19 mouse cellular contexts compared by ENCODE assay signal in genomic region chr8:25348003-25348683, GRCm38 (mm10).
A peak's percentile ranks its signal among the peaks of the same experiment; 100 is the strongest.
DNase-seq lines count a peak whose midpoint lies in the region; ATAC-seq and TF ChIP-seq lines count a peak whose summit lies in the region.
"Had no signal": no experiment of that assay in that cellular context is flagged by ENCODE, and none has a peak within 500 bp of the region (broad histone marks: within the 10 kb centered on the region; RNA-seq: fewer than 3 reads in every experiment).

No protein-coding gene starts in this region.

- H3K27me3 ChIP-seq in lung, postnatal 0 days (replicated peaks; ENCODE audit: insufficient read depth, low read length): no peaks in the 10 kb centered on the region
- H3K27me3 ChIP-seq in cerebellum, adult 2 months (ENCODE audit: control insufficient read depth, insufficient read depth, low read length): no peaks in the 10 kb centered on the region
- H3K27me3 ChIP-seq: embryonic facial prominence, embryonic 15.5 days; heart, embryonic 15.5 days had no signal

- no peak for TF ChIP-seq EP300 in lung, postnatal 0 days (IDR thresholded peaks at IDR 0.05)

- peak; percentile 46 to 50 for DNase-seq in heart, adult 9 months (ENCODE audit: low spot score in 2 of 2)
- DNase-seq in heart, postnatal 14 days: no peak
- peak; percentile 39 for DNase-seq in lung, postnatal 0 days (ENCODE audit: low spot score)
- DNase-seq in lung, postnatal 10 days: no peak
- DNase-seq in cerebellum, adult 2 months: peak; percentile 42 to 75
- DNase-seq in fat pad, adult 2 months (ENCODE audit: extremely low read depth, low read depth, low spot score): peak; percentile 56
- DNase-seq in layer of hippocampus, adult 9-10 months (ENCODE audit: low spot score): no peak
- DNase-seq: adrenal gland, adult 2 months; kidney, adult 18-20 months; liver, postnatal 0 days; retina, postnatal 1 day; thymus, adult 2 months had no signal

- no peak overlapping the region for H3K4me3 ChIP-seq in lung, postnatal 0 days (ENCODE audit: low read depth, low read length)
- no peak overlapping the region for H3K4me3 ChIP-seq in cerebellum, adult 2 months (replicated peaks; ENCODE audit: insufficient read depth, low read depth, low read length)
- H3K4me3 ChIP-seq: embryonic facial prominence, embryonic 15.5 days; forebrain, embryonic 12.5 days; heart, embryonic 15.5 days; hindbrain, embryonic 10.5 days; limb, embryonic 15.5 days had no signal

- H3K4me1 ChIP-seq in lung, postnatal 0 days (ENCODE audit: insufficient read depth, low read depth, low read length): no peaks in the 10 kb centered on the region
- H3K4me1 ChIP-seq in cerebellum, adult 2 months (ENCODE audit: control insufficient read depth, insufficient read depth, low read length): peaks cover 2% of the 10 kb centered on the region
- H3K4me1 ChIP-seq: forebrain, embryonic 12.5 days; heart, embryonic 15.5 days had no signal

- intact Hi-C loops in heart, postnatal 14 days (cut with DNase I): no loop called here

- no peak for ATAC-seq in lung, postnatal 0 days
- ATAC-seq in erythroblast, adult 5-6 weeks (replicated peaks; ENCODE audit: low FRiP score, poor library complexity, severe bottlenecking): no peak
- ATAC-seq: liver, postnatal 0 days had no signal

- no peak overlapping the region for H3K4me2 ChIP-seq in lung, postnatal 0 days (replicated peaks; ENCODE audit: low read depth, low read length)
- H3K4me2 ChIP-seq: embryonic facial prominence, embryonic 15.5 days; forebrain, embryonic 12.5 days; heart, embryonic 15.5 days; limb, embryonic 15.5 days; midbrain, embryonic 11.5 days had no signal

- TF ChIP-seq CTCF in lung, postnatal 0 days (IDR thresholded peaks at IDR 0.05): no peak
- no peak for TF ChIP-seq CTCF in cerebellum, adult 2 months (IDR thresholded peaks at IDR 0.05; ENCODE audit: borderline replicate concordance, insufficient read depth, low read depth, low read length)

- no peak overlapping the region for H3K27ac ChIP-seq in lung, postnatal 0 days (ENCODE audit: low read length)
- H3K27ac ChIP-seq in cerebellum, adult 2 months (ENCODE audit: insufficient read depth, low read length): no peak overlapping the region
- H3K27ac ChIP-seq: embryonic facial prominence, embryonic 15.5 days; forebrain, embryonic 12.5 days; heart, embryonic 15.5 days; hindbrain, embryonic 10.5 days; limb, embryonic 15.5 days had no signal

- H3K36me3 ChIP-seq in lung, postnatal 0 days (ENCODE audit: insufficient read depth, low read length): no peaks in the 10 kb centered on the region
- H3K36me3 ChIP-seq: embryonic facial prominence, embryonic 15.5 days; forebrain, embryonic 12.5 days; heart, embryonic 15.5 days; hindbrain, embryonic 10.5 days; limb, embryonic 15.5 days had no signal

- H3K9ac ChIP-seq in lung, postnatal 0 days (replicated peaks; ENCODE audit: low read depth): no peak overlapping the region
- H3K9ac ChIP-seq: embryonic facial prominence, embryonic 15.5 days; forebrain, embryonic 12.5 days; heart, embryonic 15.5 days; limb, embryonic 15.5 days; liver, postnatal 0 days had no signal

- 71% methylated on average over 10 of the region's 10 CpGs for WGBS in lung, postnatal 0 days
- 27% methylated on average over 10 of the region's 10 CpGs for WGBS in cerebellum, adult 2 months

- no peak for TF ChIP-seq POLR2A in cerebellum, adult 2 months (IDR thresholded peaks at IDR 0.05; ENCODE audit: borderline replicate concordance, insufficient read depth, low read length)

- no peaks in the 10 kb centered on the region for H3K9me3 ChIP-seq in lung, postnatal 0 days (ENCODE audit: low read length)
- H3K9me3 ChIP-seq: embryonic facial prominence, embryonic 15.5 days; heart, embryonic 15.5 days; hindbrain, embryonic 10.5 days; limb, embryonic 15.5 days had no signal

Comparison
In these comparisons a context has a peak if more than half of its experiments do, and no peak if none do; other contexts are left out.
1. DNase-seq: peak in heart, adult 9 months (2 of 2), lung, postnatal 0 days (single experiment), cerebellum, adult 2 months (2 of 2) and fat pad, adult 2 months (single experiment); none in heart, postnatal 14 days (0 of 2), lung, postnatal 10 days (single experiment) and layer of hippocampus, adult 9-10 months (single experiment).